Mouse (Mus musculus) brain, embryonic 14.5 days (tissue): ENCODE data around the gene Ssr1. TPM values are rescaled to one million over a fixed set of nuclear protein-coding genes. Genes with fewer than 3 reads are reported as not detected.

Source experiments
- DNase-seq: peaks from one replicate; pipeline ENCODE4 v3.0.0-alpha.2; 2011; ENCODE audit warnings: low read depth
- CTCF ChIP-seq: fragments of 200-500 bp; IDR thresholded peaks from 2 replicates; pipeline ENCODE4 v1.5.1; 2012; ENCODE audit warnings: inconsistent platforms, mild to moderate bottlenecking, moderate library complexity, borderline replicate concordance; ENCODE audit not compliant: insufficient read depth, insufficient read length; ENCODE audit errors: extremely low read depth
- POLR2A ChIP-seq: fragments of 200-500 bp; IDR thresholded peaks from 2 replicates; pipeline ENCODE4 v1.6.1; 2012; ENCODE audit warnings: mild to moderate bottlenecking, inconsistent platforms, borderline replicate concordance; ENCODE audit not compliant: poor library complexity, insufficient read depth, insufficient read length, severe bottlenecking; ENCODE audit errors: extremely low read depth
- polyA plus RNA-seq: library from polyadenylated mRNA; depleted of rRNA; stranded (reverse); fragments of >200 nt; gene quantifications from 2 replicates; pipeline ENCODE4 v1.2.3, GENCODE M21; 2012; rRNA removed

Ssr1 gene
- 16.7 and 23.9 TPM in 2 replicates for polyA plus RNA-seq

- peak; percentile 98 for DNase-seq
Observed at GRCm38 (mm10) chr13:37993704-37994404, at the start of gene Ssr1. TSS of gene Ssr1 (minus strand) at chr13:37994217.

GRCm38 (mm10) chr13:38037811-38038210 lies 43.8 kb upstream of the Ssr1 start:
- TF ChIP-seq POLR2A (no peak), CTCF (no peak)
- no peak for DNase-seq

More at GRCm38 (mm10) chr13:37993704-37994404, at the start of gene Ssr1:
- no peak for TF ChIP-seq CTCF
- 0 out of 2 replicates have a peak, but pooled peaks have one; percentile 64 for TF ChIP-seq POLR2A

- peak; percentile 99 for DNase-seq
- peak; percentile 46; the same call in 1 of the 2 replicates for TF ChIP-seq CTCF
- TF ChIP-seq POLR2A, result peak; percentile 47; the same call in 1 of the 2 replicates
Observed at GRCm38 (mm10) chr13:38037044-38037687, 43.1 kb upstream of the Ssr1 start, which contains the start of gene Cage1. TSS of gene Cage1 (minus strand) at chr13:38037069.

- DNase-seq, result no peak
Observed at GRCm38 (mm10) chr13:38036343-38037043, 42.5 kb upstream of the Ssr1 start, which contains the start of gene Riok1. TSS of gene Riok1 (plus strand) at chr13:38036995.

GRCm38 (mm10) chr13:38028407-38028806 lies 34.4 kb upstream of the Ssr1 start:
- TF ChIP-seq POLR2A (no peak), CTCF (no peak)
- no peak for DNase-seq

More at GRCm38 (mm10) chr13:38036343-38037043, 42.5 kb upstream of the Ssr1 start, which contains the start of gene Riok1:
- TF ChIP-seq CTCF, result no peak
- TF ChIP-seq POLR2A, result no peak

- no peak for TF ChIP-seq CTCF
- no peak for TF ChIP-seq POLR2A
- no peak for DNase-seq
Observed at GRCm38 (mm10) chr13:38027618-38028248, 33.7 kb upstream of the Ssr1 start.

GRCm38 (mm10) chr13:38025874-38026273 lies 31.9 kb upstream of the Ssr1 start:
- TF ChIP-seq CTCF, result peak; percentile 15; the same call in 1 of the 2 replicates
- no peak for TF ChIP-seq POLR2A
- no peak for DNase-seq

GRCm38 (mm10) chr13:38018791-38019190 lies 24.8 kb upstream of the Ssr1 start:
- no peak for TF ChIP-seq CTCF
- no peak for TF ChIP-seq POLR2A

GRCm38 (mm10) chr13:38015591-38015990 lies 21.6 kb upstream of the Ssr1 start:
- TF ChIP-seq CTCF (no peak), POLR2A (no peak)
- no peak for DNase-seq

More at GRCm38 (mm10) chr13:38018791-38019190, 24.8 kb upstream of the Ssr1 start:
- DNase-seq, result no peak

GRCm38 (mm10) chr13:38012436-38012835 lies 18.4 kb upstream of the Ssr1 start:
- DNase-seq, result no peak
- TF ChIP-seq CTCF (no peak), POLR2A (no peak)
